Mouse (Mus musculus): ENCODE measurements around the gene Phactr3. TPM values are rescaled to one million over a fixed set of nuclear protein-coding genes. Genes with fewer than 3 reads are reported as not detected.
A peak's percentile ranks its signal among the peaks of the same experiment; 100 is the strongest.

The Phactr3 gene
- total and polyA plus RNA-seq, 3 experiments, result 0.39 to 1.3 (median 0.64) TPM

- Histone ChIP-seq H3K27me3 (ENCODE audit: control insufficient read depth, insufficient read depth, low read length) (no peaks in the 10 kb centered on the region), H3K4me1 (ENCODE audit: control insufficient read depth, insufficient read depth, low read length) (peaks cover 3% of the 10 kb centered on the region; the same call in 1 of the 2 replicates), H3K79me2 (replicated peaks; ENCODE audit: control insufficient read depth, insufficient read depth, low read length) (no peaks in the 10 kb centered on the region), H3K4me3 (no peak overlapping the region), H3K36me3 (ENCODE audit: control insufficient read depth, insufficient read depth, low read length) (no peaks in the 10 kb centered on the region), H3K9ac (ENCODE audit: low read depth, low read length) (no peak overlapping the region), H3K27ac (no peak overlapping the region)
- TF ChIP-seq EP300 (IDR thresholded peaks at IDR 0.05; ENCODE audit: insufficient read depth, low read depth, low read length) (no peak), POLR2A (IDR thresholded peaks at IDR 0.05; ENCODE audit: insufficient read depth, low read depth, low read length) (no peak), CTCF (IDR thresholded peaks at IDR 0.05) (no peak)
- intact Hi-C loops (cut with DNase I), result no loop called here
- DNase-seq, result no peak
- WGBS, result 66% methylated on average over 3 of the region's 3 CpGs
These were observed 101.5 kb downstream of the Phactr3 start for GRCm38 (mm10) chr2:178220148-178220717.

- H3K4me3 ChIP-seq, result no peak overlapping the region
- no peaks in the 10 kb centered on the region for H3K79me2 ChIP-seq (replicated peaks; ENCODE audit: control insufficient read depth, insufficient read depth, low read length)
- no peak overlapping the region for H3K27ac ChIP-seq
- H3K4me1 ChIP-seq (ENCODE audit: control insufficient read depth, insufficient read depth, low read length), result peaks cover 3% of the 10 kb centered on the region; the same call in 1 of the 2 replicates
- H3K27me3 ChIP-seq (ENCODE audit: control insufficient read depth, insufficient read depth, low read length), result no peaks in the 10 kb centered on the region
- no peak overlapping the region for H3K9ac ChIP-seq (ENCODE audit: low read depth, low read length)
- no peak for DNase-seq
- no peaks in the 10 kb centered on the region for H3K36me3 ChIP-seq (ENCODE audit: control insufficient read depth, insufficient read depth, low read length)
- 92% methylated on average over 3 of the region's 3 CpGs for WGBS
- TF ChIP-seq EP300 (IDR thresholded peaks at IDR 0.05; ENCODE audit: insufficient read depth, low read depth, low read length) (no peak), CTCF (IDR thresholded peaks at IDR 0.05) (no peak), POLR2A (IDR thresholded peaks at IDR 0.05; ENCODE audit: insufficient read depth, low read depth, low read length) (no peak)
- intact Hi-C loops (cut with DNase I), result no loop called here
These were observed 102.2 kb downstream of the Phactr3 start for GRCm38 (mm10) chr2:178221003-178221402.

- Histone ChIP-seq H3K4me1 (ENCODE audit: control insufficient read depth, insufficient read depth, low read length) (no peaks in the 10 kb centered on the region), H3K27ac (no peak overlapping the region), H3K79me2 (replicated peaks; ENCODE audit: control insufficient read depth, insufficient read depth, low read length) (no peaks in the 10 kb centered on the region), H3K27me3 (ENCODE audit: control insufficient read depth, insufficient read depth, low read length) (no peaks in the 10 kb centered on the region), H3K4me3 (no peak overlapping the region), H3K9ac (ENCODE audit: low read depth, low read length) (no peak overlapping the region), H3K36me3 (ENCODE audit: control insufficient read depth, insufficient read depth, low read length) (no peaks in the 10 kb centered on the region)
- no peak for DNase-seq
- intact Hi-C loops (cut with DNase I), result no loop called here
- TF ChIP-seq POLR2A (IDR thresholded peaks at IDR 0.05; ENCODE audit: insufficient read depth, low read depth, low read length) (no peak), EP300 (IDR thresholded peaks at IDR 0.05; ENCODE audit: insufficient read depth, low read depth, low read length) (no peak), CTCF (IDR thresholded peaks at IDR 0.05) (no peak)
- WGBS, result 80% methylated on average over 8 of the region's 8 CpGs
These were observed 110.5 kb downstream of the Phactr3 start for GRCm38 (mm10) chr2:178229231-178229630.

GRCm38 (mm10) chr2:178233487-178233886 lies 114.7 kb downstream of the Phactr3 start:
- Histone ChIP-seq H3K36me3 (ENCODE audit: control insufficient read depth, insufficient read depth, low read length) (no peaks in the 10 kb centered on the region), H3K27ac (no peak overlapping the region), H3K4me3 (no peak overlapping the region), H3K79me2 (replicated peaks; ENCODE audit: control insufficient read depth, insufficient read depth, low read length) (no peaks in the 10 kb centered on the region), H3K4me1 (ENCODE audit: control insufficient read depth, insufficient read depth, low read length) (no peaks in the 10 kb centered on the region), H3K27me3 (ENCODE audit: control insufficient read depth, insufficient read depth, low read length) (no peaks in the 10 kb centered on the region), H3K9ac (ENCODE audit: low read depth, low read length) (no peak overlapping the region)
- intact Hi-C loops (cut with DNase I), result no loop called here
- TF ChIP-seq EP300 (IDR thresholded peaks at IDR 0.05; ENCODE audit: insufficient read depth, low read depth, low read length), result no peak
- TF ChIP-seq POLR2A (IDR thresholded peaks at IDR 0.05; ENCODE audit: insufficient read depth, low read depth, low read length), result no peak
- peak; percentile 57 for TF ChIP-seq CTCF (IDR thresholded peaks at IDR 0.05)
- 80% methylated on average over 5 of the region's 5 CpGs for WGBS
- DNase-seq, result no peak

GRCm38 (mm10) chr2:178237056-178237455 lies 118.3 kb downstream of the Phactr3 start:
- H3K27ac ChIP-seq, result no peak overlapping the region
- intact Hi-C loops (cut with DNase I), result no loop called here
- no peaks in the 10 kb centered on the region for H3K79me2 ChIP-seq (replicated peaks; ENCODE audit: control insufficient read depth, insufficient read depth, low read length)
- no peak for DNase-seq
- no peaks in the 10 kb centered on the region for H3K36me3 ChIP-seq (ENCODE audit: control insufficient read depth, insufficient read depth, low read length)
- H3K4me1 ChIP-seq (ENCODE audit: control insufficient read depth, insufficient read depth, low read length), result no peaks in the 10 kb centered on the region
- no peak overlapping the region for H3K9ac ChIP-seq (ENCODE audit: low read depth, low read length)
- 79% methylated on average over 3 of the region's 3 CpGs for WGBS
- H3K27me3 ChIP-seq (ENCODE audit: control insufficient read depth, insufficient read depth, low read length), result no peaks in the 10 kb centered on the region
- TF ChIP-seq POLR2A (IDR thresholded peaks at IDR 0.05; ENCODE audit: insufficient read depth, low read depth, low read length) (no peak), CTCF (IDR thresholded peaks at IDR 0.05) (no peak), EP300 (IDR thresholded peaks at IDR 0.05; ENCODE audit: insufficient read depth, low read depth, low read length) (no peak)
- no peak overlapping the region for H3K4me3 ChIP-seq

GRCm38 (mm10) chr2:178238503-178238902 lies 119.7 kb downstream of the Phactr3 start:
- no peak overlapping the region for H3K4me3 ChIP-seq
- intact Hi-C loops (cut with DNase I), result no loop called here
- H3K79me2 ChIP-seq (replicated peaks; ENCODE audit: control insufficient read depth, insufficient read depth, low read length), result no peaks in the 10 kb centered on the region
- H3K36me3 ChIP-seq (ENCODE audit: control insufficient read depth, insufficient read depth, low read length), result no peaks in the 10 kb centered on the region
- TF ChIP-seq EP300 (IDR thresholded peaks at IDR 0.05; ENCODE audit: insufficient read depth, low read depth, low read length), result no peak
- no peak for TF ChIP-seq POLR2A (IDR thresholded peaks at IDR 0.05; ENCODE audit: insufficient read depth, low read depth, low read length)
- TF ChIP-seq CTCF (IDR thresholded peaks at IDR 0.05), result no peak
- H3K27me3 ChIP-seq (ENCODE audit: control insufficient read depth, insufficient read depth, low read length), result no peaks in the 10 kb centered on the region
- no peak overlapping the region for H3K27ac ChIP-seq
- WGBS, result 45% methylated on average over 2 of the region's 2 CpGs
- no peaks in the 10 kb centered on the region for H3K4me1 ChIP-seq (ENCODE audit: control insufficient read depth, insufficient read depth, low read length)
- H3K9ac ChIP-seq (ENCODE audit: low read depth, low read length), result no peak overlapping the region
- DNase-seq, result no peak

Measured in heart, adult 2 months (tissue).